Mouse (Mus musculus): ENCODE results near the gene Kif5c. TPM values are rescaled to one million over a fixed set of nuclear protein-coding genes. Genes with fewer than 3 reads are reported as not detected.

Gene Kif5c
- polyA plus RNA-seq, 1 experiment: 3.4 TPM

DNA sequence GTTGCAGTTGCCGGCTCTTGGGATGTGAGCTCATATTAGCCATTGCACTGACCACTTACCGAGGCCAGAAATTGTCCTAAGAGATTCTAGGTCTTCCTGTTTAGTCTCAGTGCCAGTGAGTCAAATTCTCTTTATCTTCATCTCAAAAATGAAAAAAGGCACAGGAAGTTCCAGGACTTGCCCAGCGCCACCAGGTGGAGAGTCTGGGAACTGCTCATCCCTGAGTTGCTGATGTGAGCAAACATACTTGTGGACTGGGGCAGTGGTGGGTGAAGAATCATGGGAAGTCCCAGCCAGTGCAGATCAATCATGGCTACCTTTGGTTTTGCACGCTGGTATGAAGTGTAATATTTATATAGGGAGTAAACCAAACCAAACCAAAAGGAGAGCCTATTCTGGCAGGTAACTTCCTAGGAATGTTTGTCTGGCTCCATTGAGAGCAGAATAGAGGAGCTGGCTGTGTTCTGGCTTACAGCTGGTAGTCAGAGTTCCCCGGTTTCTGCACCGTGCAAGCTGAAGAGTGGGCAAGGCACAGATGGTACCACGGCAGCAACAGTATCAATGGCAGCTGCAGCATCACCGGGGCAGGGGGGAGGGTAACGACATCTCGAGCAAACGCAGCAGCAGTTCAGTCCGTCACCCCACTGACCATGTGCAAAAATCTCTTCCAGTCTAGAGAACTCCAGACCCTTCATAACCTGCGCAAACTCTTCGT, 129.7 kb downstream of the Kif5c start:
- Histone ChIP-seq H3K27me3 (ENCODE audit: control insufficient read depth, insufficient read depth, insufficient read length) (no peaks in the 10 kb centered on the region), H3K79me3 (ENCODE audit: low read depth) (no peaks in the 10 kb centered on the region), H3K4me3 (ENCODE audit: insufficient read depth, poor library complexity, severe bottlenecking) (no peak overlapping the region), H3K79me2 (ENCODE audit: control insufficient read depth, insufficient read depth) (no peaks in the 10 kb centered on the region), H3K36me3 (ENCODE audit: control insufficient read depth, insufficient read depth) (peaks cover 13% of the 10 kb centered on the region), H3ac (ENCODE audit: control insufficient read depth, insufficient read length, low read depth) (no peak overlapping the region)
- no peak for TF ChIP-seq MYOG (IDR thresholded peaks at IDR 0.05; ENCODE audit: control insufficient read depth, extremely low read depth, insufficient read length)
- peak; percentile 8 for TF ChIP-seq CTCF (IDR thresholded peaks at IDR 0.05; ENCODE audit: control insufficient read depth, insufficient read depth, insufficient read length)

DNA sequence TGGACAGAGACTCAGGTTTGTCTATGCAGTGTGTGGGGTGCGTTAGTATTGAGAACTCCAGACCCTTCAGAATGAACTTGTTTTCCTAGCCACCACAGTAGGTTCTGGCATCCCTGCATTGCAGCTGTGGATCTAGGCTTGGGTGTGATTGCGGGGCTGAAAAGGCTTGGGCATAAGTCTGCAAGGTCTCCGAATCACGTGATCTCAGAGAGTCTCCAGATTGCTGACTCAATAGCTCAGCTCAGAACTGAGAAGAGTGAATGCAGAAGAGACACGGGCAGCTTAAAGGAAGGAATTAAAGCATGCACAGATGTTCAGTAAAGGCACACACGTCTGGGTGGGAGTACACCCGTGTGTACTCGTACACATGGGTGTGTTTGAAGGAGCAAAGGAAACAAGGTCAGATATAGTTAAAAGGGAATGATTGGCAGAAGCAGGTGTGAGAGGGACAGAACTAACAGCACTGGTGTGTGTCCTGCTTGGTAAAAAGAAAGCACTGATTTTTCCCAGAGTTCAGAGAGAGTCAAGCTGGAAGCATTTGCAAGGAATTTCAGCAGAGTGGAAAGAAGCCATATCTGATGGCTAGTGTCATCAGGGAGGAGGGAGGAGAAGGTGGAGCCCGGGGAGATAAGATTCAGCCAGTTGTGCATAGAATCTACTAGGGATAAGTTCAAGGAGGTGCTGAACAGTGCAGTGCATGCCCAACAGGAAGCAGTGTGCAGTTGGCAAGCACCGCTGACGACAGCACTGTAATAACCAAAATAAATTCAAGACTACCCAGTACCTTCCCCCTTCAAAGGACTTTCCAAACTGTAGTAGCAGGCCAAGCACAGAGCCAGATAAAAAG, 130.9 kb downstream of the Kif5c start:
- H3ac ChIP-seq (ENCODE audit: control insufficient read depth, insufficient read length, low read depth): no peak overlapping the region
- H3K79me3 ChIP-seq (ENCODE audit: low read depth): no peaks in the 10 kb centered on the region
- H3K27me3 ChIP-seq (ENCODE audit: control insufficient read depth, insufficient read depth, insufficient read length): no peaks in the 10 kb centered on the region
- H3K79me2 ChIP-seq (ENCODE audit: control insufficient read depth, insufficient read depth): no peaks in the 10 kb centered on the region
- TF ChIP-seq MYOD1 (IDR thresholded peaks at IDR 0.05; ENCODE audit: control insufficient read depth, insufficient read length, low read depth) (peak; percentile 96), MAX (IDR thresholded peaks at IDR 0.05) (no peak), USF1 (IDR thresholded peaks at IDR 0.05; ENCODE audit: low read depth) (peak; percentile 72)
- H3K36me3 ChIP-seq (ENCODE audit: control insufficient read depth, insufficient read depth): peaks cover 15% of the 10 kb centered on the region
- no peak overlapping the region for H3K4me3 ChIP-seq (ENCODE audit: insufficient read depth, poor library complexity, severe bottlenecking)

DNA sequence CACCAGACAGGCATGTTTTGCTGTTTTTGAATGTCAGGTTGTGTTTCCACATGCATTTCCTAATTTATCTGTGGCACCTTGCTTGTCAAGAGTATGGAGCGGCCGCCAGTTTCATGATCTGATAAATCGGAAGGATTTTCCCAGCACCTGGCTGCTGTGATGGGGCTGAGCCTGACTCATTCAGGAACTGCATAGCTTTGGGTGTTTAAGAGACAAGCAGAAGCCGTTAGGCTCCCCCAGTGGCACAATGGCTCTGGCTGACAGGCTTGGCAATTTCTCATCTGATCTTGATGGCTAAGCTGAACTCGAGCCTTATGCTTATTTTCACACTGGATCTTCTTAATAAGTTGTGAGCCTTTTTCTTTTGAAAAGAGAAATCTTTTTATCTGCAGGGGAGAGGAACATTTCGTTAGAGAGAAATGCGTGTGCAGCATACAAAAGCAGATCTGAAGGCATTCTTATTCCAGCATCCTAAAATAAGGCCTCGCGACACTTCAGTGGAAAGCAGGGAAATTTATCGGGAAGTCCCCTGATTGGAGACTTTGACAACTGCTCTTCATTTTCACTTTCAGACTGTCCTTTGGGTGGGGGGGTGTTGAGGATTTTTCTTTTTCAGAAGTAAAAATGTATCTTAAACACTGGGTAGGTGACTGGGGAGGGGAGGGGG, 132.6 kb downstream of the Kif5c start:
- H3ac ChIP-seq (ENCODE audit: control insufficient read depth, insufficient read length, low read depth): no peak overlapping the region
- no peaks in the 10 kb centered on the region for H3K79me3 ChIP-seq (ENCODE audit: low read depth)
- no peak for TF ChIP-seq MYOD1 (IDR thresholded peaks at IDR 0.05; ENCODE audit: control insufficient read depth, insufficient read length, low read depth)
- no peak for TF ChIP-seq CTCF (IDR thresholded peaks at IDR 0.05; ENCODE audit: control insufficient read depth, insufficient read depth, insufficient read length)
- TF ChIP-seq CEBPB (IDR thresholded peaks at IDR 0.05; ENCODE audit: low read depth): no peak
- TF ChIP-seq MAX (IDR thresholded peaks at IDR 0.05): no peak
- H3K4me3 ChIP-seq (ENCODE audit: insufficient read depth, poor library complexity, severe bottlenecking): no peak overlapping the region
- H3K79me2 ChIP-seq (ENCODE audit: control insufficient read depth, insufficient read depth): no peaks in the 10 kb centered on the region
- peaks cover 15% of the 10 kb centered on the region for H3K36me3 ChIP-seq (ENCODE audit: control insufficient read depth, insufficient read depth)
- no peaks in the 10 kb centered on the region for H3K27me3 ChIP-seq (ENCODE audit: control insufficient read depth, insufficient read depth, insufficient read length)

DNA sequence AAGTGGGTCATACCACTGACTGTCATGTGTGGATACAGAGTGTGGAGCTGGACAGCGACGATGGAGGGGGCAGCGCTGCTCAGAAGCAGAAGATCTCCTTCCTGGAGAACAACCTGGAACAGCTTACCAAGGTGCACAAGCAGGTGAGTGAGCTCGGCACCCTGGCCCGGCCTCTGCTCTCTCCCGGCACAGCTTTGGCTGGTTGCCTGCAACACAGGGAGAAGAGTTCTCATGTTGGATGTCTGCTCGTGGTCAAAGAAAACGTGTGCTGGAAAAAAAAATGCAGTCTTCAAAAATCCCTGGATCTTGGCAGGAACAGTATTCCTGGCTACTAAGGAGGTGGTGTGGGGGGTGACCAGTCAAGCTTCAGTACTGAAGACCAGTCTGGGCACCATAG, 133.1 kb downstream of the Kif5c start:
- Histone ChIP-seq H3K36me3 (ENCODE audit: control insufficient read depth, insufficient read depth) (peaks cover 15% of the 10 kb centered on the region), H3K27me3 (ENCODE audit: control insufficient read depth, insufficient read depth, insufficient read length) (no peaks in the 10 kb centered on the region), H3ac (ENCODE audit: control insufficient read depth, insufficient read length, low read depth) (no peak overlapping the region), H3K79me3 (ENCODE audit: low read depth) (no peaks in the 10 kb centered on the region), H3K4me3 (ENCODE audit: insufficient read depth, poor library complexity, severe bottlenecking) (no peak overlapping the region), H3K79me2 (ENCODE audit: control insufficient read depth, insufficient read depth) (no peaks in the 10 kb centered on the region)
- no peak for TF ChIP-seq USF1 (IDR thresholded peaks at IDR 0.05; ENCODE audit: low read depth)
- TF ChIP-seq MYOD1 (IDR thresholded peaks at IDR 0.05; ENCODE audit: control insufficient read depth, insufficient read length, low read depth): no peak
- no peak for TF ChIP-seq MYOG (IDR thresholded peaks at IDR 0.05; ENCODE audit: control insufficient read depth, extremely low read depth, insufficient read length)
- no peak for TF ChIP-seq CTCF (IDR thresholded peaks at IDR 0.05; ENCODE audit: control insufficient read depth, insufficient read depth, insufficient read length)
- no peak for TF ChIP-seq CEBPB (IDR thresholded peaks at IDR 0.05; ENCODE audit: low read depth)
- TF ChIP-seq MAX (IDR thresholded peaks at IDR 0.05): no peak
- TF ChIP-seq FOSL1 (IDR thresholded peaks at IDR 0.05; ENCODE audit: insufficient read depth, low read length, poor library complexity, severe bottlenecking): no peak

DNA sequence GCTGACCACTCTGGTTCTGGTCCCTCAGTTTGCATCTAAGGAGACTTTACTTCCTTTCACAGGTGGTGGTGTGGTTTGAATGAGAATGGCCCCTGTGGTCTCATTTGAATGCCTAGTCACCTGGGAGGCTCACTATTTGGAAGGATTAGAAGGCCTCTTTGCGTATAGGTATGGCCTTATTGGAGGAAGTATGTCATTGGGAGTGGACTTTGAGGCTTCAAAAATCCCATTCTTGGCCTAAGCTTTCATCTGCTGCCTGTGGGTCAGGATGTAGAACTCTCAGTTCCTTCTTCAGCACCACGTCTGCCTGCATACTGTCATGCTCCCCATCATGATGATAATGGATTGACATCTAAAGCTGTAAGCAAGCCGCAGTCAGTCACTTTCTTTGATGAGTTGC, 134.0 kb downstream of the Kif5c start:
- no peaks in the 10 kb centered on the region for H3K79me2 ChIP-seq (ENCODE audit: control insufficient read depth, insufficient read depth)
- TF ChIP-seq MAX (IDR thresholded peaks at IDR 0.05) (no peak), MYOD1 (IDR thresholded peaks at IDR 0.05; ENCODE audit: control insufficient read depth, insufficient read length, low read depth) (no peak), FOSL1 (IDR thresholded peaks at IDR 0.05; ENCODE audit: insufficient read depth, low read length, poor library complexity, severe bottlenecking) (no peak), MYOG (IDR thresholded peaks at IDR 0.05; ENCODE audit: control insufficient read depth, extremely low read depth, insufficient read length) (no peak), CTCF (IDR thresholded peaks at IDR 0.05; ENCODE audit: control insufficient read depth, insufficient read depth, insufficient read length) (no peak), CEBPB (IDR thresholded peaks at IDR 0.05; ENCODE audit: low read depth) (no peak), USF1 (IDR thresholded peaks at IDR 0.05; ENCODE audit: low read depth) (no peak)
- no peak overlapping the region for H3K4me3 ChIP-seq (ENCODE audit: insufficient read depth, poor library complexity, severe bottlenecking)
- peaks cover 15% of the 10 kb centered on the region for H3K36me3 ChIP-seq (ENCODE audit: control insufficient read depth, insufficient read depth)
- no peak overlapping the region for H3ac ChIP-seq (ENCODE audit: control insufficient read depth, insufficient read length, low read depth)
- no peaks in the 10 kb centered on the region for H3K27me3 ChIP-seq (ENCODE audit: control insufficient read depth, insufficient read depth, insufficient read length)
- no peaks in the 10 kb centered on the region for H3K79me3 ChIP-seq (ENCODE audit: low read depth)

Measured in C2C12 (cell line).